27 mouse cellular contexts compared by ENCODE assay signal in the genomic region with DNA sequence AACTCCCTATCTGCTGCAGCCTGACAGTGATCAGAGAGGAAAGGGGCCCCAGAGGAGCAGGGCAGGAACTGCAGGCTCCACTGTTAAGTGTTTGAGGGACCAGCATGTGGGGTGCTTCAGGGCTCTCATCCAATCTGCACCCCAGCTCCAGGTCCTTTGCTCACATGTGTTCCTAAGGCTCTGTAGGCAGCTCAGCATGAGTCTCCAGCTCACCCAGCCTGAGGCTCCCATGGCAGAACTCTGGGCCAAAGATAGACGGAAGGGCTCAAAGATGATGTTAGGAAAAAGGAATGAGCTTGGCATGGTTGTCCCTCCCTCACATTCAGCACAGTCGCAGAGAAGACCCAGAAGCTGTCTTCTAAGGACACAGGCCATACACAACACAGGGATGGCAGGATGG. TPM values are rescaled to one million over a fixed set of nuclear protein-coding genes. Genes with fewer than 3 reads are reported as not detected.
A peak's percentile ranks its signal among the peaks of the same experiment; 100 is the strongest.
DNase-seq lines count a peak whose midpoint lies in the region; ATAC-seq lines count a peak whose summit lies in the region.
"Had no signal": no experiment of that assay in that cellular context is flagged by ENCODE, and none has a peak within 500 bp of the region (broad histone marks: within the 10 kb centered on the region; RNA-seq: fewer than 3 reads in every experiment).

No protein-coding gene starts in this region.

- H3K4me1 ChIP-seq in embryonic facial prominence, embryonic 13.5 days = peaks cover 48% of the 10 kb centered on the region
- peaks cover 8% of the 10 kb centered on the region for H3K4me1 ChIP-seq in embryonic facial prominence, embryonic 10.5 days
- peaks cover 46% of the 10 kb centered on the region for H3K4me1 ChIP-seq in embryonic facial prominence, embryonic 15.5 days
- H3K4me1 ChIP-seq in hindbrain, embryonic 12.5 days = no peaks in the 10 kb centered on the region

- H3K36me3 ChIP-seq in embryonic facial prominence, embryonic 13.5 days = no peaks in the 10 kb centered on the region
- H3K36me3 ChIP-seq in embryonic facial prominence, embryonic 10.5 days (replicated peaks) = no peaks in the 10 kb centered on the region
- no peaks in the 10 kb centered on the region for H3K36me3 ChIP-seq in embryonic facial prominence, embryonic 15.5 days
- no peaks in the 10 kb centered on the region for H3K36me3 ChIP-seq in hindbrain, embryonic 12.5 days
- H3K36me3 ChIP-seq: forebrain, embryonic 10.5 days; liver, embryonic 13.5 days; midbrain, embryonic 10.5 days had no signal

- no peak overlapping the region for H3K4me2 ChIP-seq in embryonic facial prominence, embryonic 13.5 days
- H3K4me2 ChIP-seq in embryonic facial prominence, embryonic 15.5 days (replicated peaks) = no peak overlapping the region
- H3K4me2 ChIP-seq in hindbrain, embryonic 12.5 days (replicated peaks) = no peak overlapping the region
- H3K4me2 ChIP-seq: liver, embryonic 13.5 days had no signal

- no peak overlapping the region for H3K4me3 ChIP-seq in embryonic facial prominence, embryonic 13.5 days
- H3K4me3 ChIP-seq in embryonic facial prominence, embryonic 10.5 days = no peak overlapping the region
- H3K4me3 ChIP-seq in embryonic facial prominence, embryonic 15.5 days (replicated peaks) = no peak overlapping the region
- no peak overlapping the region for H3K4me3 ChIP-seq in hindbrain, embryonic 12.5 days
- H3K4me3 ChIP-seq: forebrain, embryonic 10.5 days; liver, embryonic 13.5 days; midbrain, embryonic 10.5 days had no signal

- ATAC-seq in embryonic facial prominence, embryonic 13.5 days (ENCODE audit: insufficient number of reproducible peaks, insufficient read depth, low FRiP score, low TSS enrichment, low read depth) = no peak
- ATAC-seq in embryonic facial prominence, embryonic 15.5 days (ENCODE audit: insufficient number of reproducible peaks, low FRiP score, low TSS enrichment, low read depth) = no peak
- no peak for ATAC-seq in hindbrain, embryonic 12.5 days (ENCODE audit: low FRiP score)
- ATAC-seq: hindbrain, postnatal 0 days had no signal

- no peak for DNase-seq in embryonic facial prominence, embryonic 10.5 days (ENCODE audit: low spot score)
- DNase-seq in heart, postnatal 10 days = peak; percentile 22 to 35
- DNase-seq in heart, adult 9 months (ENCODE audit: low spot score in 2 of 2) = no peak
- DNase-seq in 3134 (ENCODE audit: extremely low read depth, insufficient read length, low spot score) = peak; percentile 47
- no peak for DNase-seq in left cerebral cortex, adult 9 months (ENCODE audit: low spot score in 2 of 2)
- DNase-seq: adrenal gland, postnatal 36 days; B cell, adult 2 months; cerebellum, postnatal 25 days; kidney, adult 8-10 months; kidney, postnatal 25 days; liver, embryonic 13.5 days; spleen, adult 18-20 months; thymus, adult 2 months had no signal

- no peaks in the 10 kb centered on the region for H3K27me3 ChIP-seq in embryonic facial prominence, embryonic 13.5 days
- H3K27me3 ChIP-seq in embryonic facial prominence, embryonic 10.5 days (replicated peaks; ENCODE audit: low read depth, poor library complexity, severe bottlenecking) = no peaks in the 10 kb centered on the region
- H3K27me3 ChIP-seq in embryonic facial prominence, embryonic 15.5 days = no peaks in the 10 kb centered on the region
- no peaks in the 10 kb centered on the region for H3K27me3 ChIP-seq in hindbrain, embryonic 12.5 days
- H3K27me3 ChIP-seq: liver, embryonic 13.5 days had no signal

- WGBS in embryonic facial prominence, embryonic 13.5 days = 66% methylated on average over 2 of the region's 2 CpGs
- WGBS in embryonic facial prominence, embryonic 10.5 days = 80% methylated on average over 2 of the region's 2 CpGs
- WGBS in embryonic facial prominence, embryonic 15.5 days = 51% methylated on average over 2 of the region's 2 CpGs
- WGBS in hindbrain, embryonic 12.5 days = 80% methylated on average over 2 of the region's 2 CpGs

- intact Hi-C loops in heart, postnatal 10 days (cut with DNase I) = no loop called here

- H3K27ac ChIP-seq in embryonic facial prominence, embryonic 13.5 days = peak overlapping the region; percentile 75; the same call in 1 of the 2 replicates
- H3K27ac ChIP-seq in embryonic facial prominence, embryonic 10.5 days (replicated peaks) = no peak overlapping the region
- H3K27ac ChIP-seq in embryonic facial prominence, embryonic 15.5 days (replicated peaks) = peak overlapping the region; percentile 82
- no peak overlapping the region for H3K27ac ChIP-seq in hindbrain, embryonic 12.5 days
- H3K27ac ChIP-seq: forebrain, embryonic 10.5 days; hindbrain, postnatal 0 days; liver, embryonic 13.5 days; midbrain, embryonic 10.5 days had no signal

- no peaks in the 10 kb centered on the region for H3K9me3 ChIP-seq in embryonic facial prominence, embryonic 13.5 days
- H3K9me3 ChIP-seq in embryonic facial prominence, embryonic 10.5 days = no peaks in the 10 kb centered on the region
- no peaks in the 10 kb centered on the region for H3K9me3 ChIP-seq in embryonic facial prominence, embryonic 15.5 days (replicated peaks)
- H3K9me3 ChIP-seq in hindbrain, embryonic 12.5 days (replicated peaks) = no peaks in the 10 kb centered on the region
- H3K9me3 ChIP-seq: forebrain, embryonic 10.5 days; liver, embryonic 13.5 days; midbrain, embryonic 10.5 days had no signal

- no peak overlapping the region for H3K9ac ChIP-seq in embryonic facial prominence, embryonic 13.5 days
- H3K9ac ChIP-seq in embryonic facial prominence, embryonic 15.5 days = no peak overlapping the region
- H3K9ac ChIP-seq in hindbrain, embryonic 12.5 days = no peak overlapping the region
- H3K9ac ChIP-seq: liver, embryonic 13.5 days had no signal

RNA-seq across cellular contexts. Expression of a gene that starts 16.0 kb away (rescaled TPM):
- polyA plus RNA-seq in embryonic facial prominence, embryonic 13.5 days (2015; fragmentation: Nextera tagmentation; extraction: Ambion mirVana) = not detected in 2 replicates
- not detected in 2 replicates for polyA plus RNA-seq in embryonic facial prominence, embryonic 10.5 days (2016; fragmentation: Nextera tagmentation; extraction: Ambion mirVana)
- not detected for total RNA-seq in heart, postnatal 10 days (2021)
- not detected in 2 replicates for polyA plus RNA-seq in embryonic facial prominence, embryonic 15.5 days (2015; fragmentation: Nextera tagmentation; extraction: Ambion mirVana)
- polyA plus RNA-seq in hindbrain, embryonic 12.5 days (2016; fragmentation: Nextera tagmentation; extraction: Ambion mirVana) = not detected in 2 replicates
- total RNA-seq: adrenal gland, postnatal 36 days; gastrocnemius, adult 8-10 months; hindbrain, postnatal 0 days; layer of hippocampus, postnatal 10 days; left cerebral cortex, postnatal 14 days had no signal
- polyA plus RNA-seq: forebrain, embryonic 10.5 days; heart, embryonic 14.5 days; hindbrain, postnatal 0 days; liver, embryonic 13.5 days; lung, embryonic 16.5 days; midbrain, embryonic 10.5 days; neural tube, embryonic 11.5 days; stomach, embryonic 14.5 days; thymus, adult 2 months; urinary bladder, adult 2 months had no signal

RNA-seq across cellular contexts. Expression of a gene that starts 30.0 kb away (rescaled TPM):
- 1.5 and 3.4 TPM in 2 replicates for polyA plus RNA-seq in embryonic facial prominence, embryonic 13.5 days (2015; fragmentation: Nextera tagmentation; extraction: Ambion mirVana)
- 0.10 TPM in 1 of 2 replicates, not detected in the other for polyA plus RNA-seq in embryonic facial prominence, embryonic 10.5 days (2016; fragmentation: Nextera tagmentation; extraction: Ambion mirVana)
- 1 to 10 TPM; 7.1 to 8.0 TPM for total RNA-seq in heart, postnatal 10 days (2021)
- polyA plus RNA-seq in embryonic facial prominence, embryonic 15.5 days (2015; fragmentation: Nextera tagmentation; extraction: Ambion mirVana) = 8.1 and 10.1 TPM in 2 replicates
- polyA plus RNA-seq in hindbrain, embryonic 12.5 days (2016; fragmentation: Nextera tagmentation; extraction: Ambion mirVana) = 0.99 and 1.1 TPM in 2 replicates
- polyA plus RNA-seq: neural tube, embryonic 11.5 days had no signal

RNA-seq across cellular contexts. Expression of a gene that starts 46.8 kb away (rescaled TPM):
- 13.6 and 14.7 TPM in 2 replicates for polyA plus RNA-seq in embryonic facial prominence, embryonic 13.5 days (2015; fragmentation: Nextera tagmentation; extraction: Ambion mirVana)
- 6.5 TPM in 2 replicates for polyA plus RNA-seq in embryonic facial prominence, embryonic 10.5 days (2016; fragmentation: Nextera tagmentation; extraction: Ambion mirVana)
- total RNA-seq in heart, postnatal 10 days (2021) = 1 to 10 TPM; 5.5 to 7.6 TPM
- 12.2 and 12.3 TPM in 2 replicates for polyA plus RNA-seq in embryonic facial prominence, embryonic 15.5 days (2015; fragmentation: Nextera tagmentation; extraction: Ambion mirVana)
- polyA plus RNA-seq in hindbrain, embryonic 12.5 days (2016; fragmentation: Nextera tagmentation; extraction: Ambion mirVana) = 6.8 and 7.1 TPM in 2 replicates

Comparison
In these comparisons a context has a peak if more than half of its experiments do, and no peak if none do; other contexts are left out.
1. H3K27ac ChIP-seq: peak in embryonic facial prominence, embryonic 13.5 days (single experiment) and embryonic facial prominence, embryonic 15.5 days (single experiment); none in embryonic facial prominence, embryonic 10.5 days (single experiment) and hindbrain, embryonic 12.5 days (single experiment).
2. DNase-seq: peak in heart, postnatal 10 days (2 of 2) and 3134 (single experiment); none in embryonic facial prominence, embryonic 10.5 days (single experiment), heart, adult 9 months (0 of 2) and left cerebral cortex, adult 9 months (0 of 2).